Mouse (Mus musculus): ENCODE results near the gene Shank3. TPM values are rescaled to one million over a fixed set of nuclear protein-coding genes. Genes with fewer than 3 reads are reported as not detected.
A peak's percentile ranks its signal among the peaks of the same experiment; 100 is the strongest.

Shank3 gene
- total and polyA plus RNA-seq, 3 experiments = 32.7 to 50.9 (median 36.9) TPM

DNA sequence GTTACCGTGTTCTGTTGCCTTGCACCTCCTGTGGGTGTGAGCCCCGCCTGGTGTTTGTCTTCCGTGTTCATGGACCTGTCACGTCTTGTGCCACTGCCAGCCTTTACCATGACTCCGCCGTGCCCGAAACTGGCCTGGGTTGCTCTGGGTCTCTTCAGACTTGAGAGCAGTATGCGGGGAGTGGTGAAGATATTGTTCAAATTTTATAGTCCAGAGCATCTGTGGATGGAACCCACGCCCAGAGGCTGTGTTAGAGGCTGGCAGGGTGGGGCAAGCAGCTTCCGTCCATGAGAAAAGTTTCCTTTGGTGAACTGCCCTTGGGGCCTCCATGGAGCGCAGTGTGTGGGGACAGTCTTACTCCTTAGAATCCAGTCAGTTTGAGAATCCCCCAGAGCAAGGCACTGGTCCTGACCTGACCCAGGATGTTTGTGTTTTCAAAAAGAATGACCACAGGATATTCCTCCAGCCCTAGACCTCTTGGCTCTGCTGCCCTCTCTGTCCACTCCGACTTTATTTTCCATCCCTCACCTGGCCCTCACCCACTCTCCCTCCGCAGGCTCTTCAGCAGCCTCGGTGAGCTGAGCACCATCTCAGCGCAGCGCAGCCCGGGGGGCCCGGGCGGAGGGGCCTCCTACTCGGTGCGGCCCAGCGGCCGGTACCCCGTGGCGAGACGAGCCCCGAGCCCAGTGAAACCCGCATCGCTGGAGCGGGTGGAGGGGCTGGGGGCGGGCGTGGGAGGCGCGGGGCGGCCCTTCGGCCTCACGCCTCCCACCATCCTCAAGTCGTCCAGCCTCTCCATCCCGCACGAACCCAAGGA is 58.0 kb downstream of the Shank3 start:
- no peak for DNase-seq

DNA sequence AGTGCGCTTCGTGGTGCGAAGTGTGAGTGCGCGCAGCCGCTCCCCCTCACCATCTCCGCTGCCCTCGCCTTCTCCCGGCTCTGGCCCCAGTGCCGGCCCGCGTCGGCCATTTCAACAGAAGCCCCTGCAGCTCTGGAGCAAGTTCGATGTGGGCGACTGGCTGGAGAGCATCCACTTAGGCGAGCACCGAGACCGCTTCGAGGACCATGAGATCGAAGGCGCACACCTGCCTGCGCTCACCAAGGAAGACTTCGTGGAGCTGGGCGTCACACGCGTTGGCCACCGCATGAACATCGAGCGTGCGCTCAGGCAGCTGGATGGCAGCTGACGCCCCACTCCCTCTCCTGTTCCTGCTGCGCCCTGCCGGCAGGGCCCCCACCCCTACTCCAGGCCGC is 58.6 kb downstream of the Shank3 start:
- DNase-seq = no peak

DNA sequence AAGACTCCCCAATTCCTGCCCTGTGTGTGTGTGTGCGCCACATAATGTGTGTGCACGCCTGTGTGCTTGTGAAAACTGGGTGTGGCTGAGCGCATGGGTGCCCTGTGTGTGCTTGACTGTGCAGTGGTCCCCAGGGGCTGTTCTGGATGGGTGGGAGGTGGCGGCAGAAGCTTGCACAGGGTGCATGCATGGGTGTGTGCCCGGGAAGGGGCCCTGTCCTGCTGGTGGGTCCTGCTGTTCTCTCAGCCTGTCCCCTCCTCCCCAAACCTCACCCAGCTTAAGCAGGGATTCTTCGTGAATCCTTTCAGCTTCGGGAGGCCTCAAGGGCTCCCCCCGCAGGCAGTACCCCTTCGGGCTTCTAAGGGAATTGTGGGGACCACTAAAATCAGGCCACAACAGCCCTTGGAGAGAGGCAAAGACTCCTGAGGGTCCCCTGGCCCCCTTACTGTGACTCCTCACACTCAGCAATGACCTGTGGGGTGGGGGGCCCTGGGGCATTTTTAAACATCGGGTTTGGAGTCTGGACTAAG is 59.8 kb downstream of the Shank3 start:
- no peak for DNase-seq

GRCm38 (mm10) chr15:89568114-89568513 is 68.7 kb downstream of the Shank3 start, which contains the start of gene Acr:
Acr (plus strand) TSS chr15:89568326.
- no peak for DNase-seq

GRCm38 (mm10) chr15:89572147-89572546 is 72.7 kb downstream of the Shank3 start:
- DNase-seq = no peak

GRCm38 (mm10) chr15:89582494-89582893 is 83.1 kb downstream of the Shank3 start:
- no peak for DNase-seq

DNA sequence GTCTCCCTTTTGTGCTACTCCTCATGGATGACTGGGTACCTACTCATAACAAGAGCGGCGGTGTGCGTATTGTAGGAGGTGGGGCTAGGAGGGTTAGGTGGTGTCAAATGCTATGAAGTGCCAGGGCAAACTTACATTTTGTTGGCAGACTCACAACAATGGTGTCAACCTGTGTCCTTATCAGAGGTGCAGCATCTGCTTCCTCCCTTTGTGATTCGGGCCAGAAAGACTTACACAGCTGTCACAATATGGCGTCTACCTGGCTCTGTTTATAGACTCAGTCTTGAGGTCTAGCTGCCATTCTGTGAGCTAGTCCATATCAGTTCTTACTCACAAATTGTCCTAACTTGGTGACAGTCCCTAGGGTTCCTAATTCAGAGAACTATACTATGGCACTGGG is 85.7 kb downstream of the Shank3 start:
- no peak for DNase-seq

DNA sequence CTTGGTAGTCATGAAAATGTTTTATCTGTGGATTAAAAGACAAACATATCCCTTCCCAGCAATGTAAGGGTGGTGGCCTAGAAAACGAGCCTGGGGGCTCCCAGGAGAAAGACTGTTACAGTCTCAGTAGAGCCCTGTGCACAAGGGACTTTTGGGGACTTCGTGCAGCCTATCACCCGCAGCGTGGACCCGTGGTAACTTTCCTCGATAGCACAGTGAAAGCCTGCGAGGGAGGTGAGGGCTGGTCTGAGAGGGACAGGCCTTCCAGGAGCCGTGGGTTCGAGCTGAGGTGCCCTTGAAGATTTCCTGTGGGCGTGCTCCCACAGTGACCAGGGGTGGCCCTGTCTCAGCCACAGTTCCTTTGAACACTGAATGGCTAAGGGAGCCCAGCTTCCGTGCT is 86.2 kb downstream of the Shank3 start:
- no peak for DNase-seq

GRCm38 (mm10) chr15:89589146-89589545 is 89.7 kb downstream of the Shank3 start:
- no peak for DNase-seq

DNA sequence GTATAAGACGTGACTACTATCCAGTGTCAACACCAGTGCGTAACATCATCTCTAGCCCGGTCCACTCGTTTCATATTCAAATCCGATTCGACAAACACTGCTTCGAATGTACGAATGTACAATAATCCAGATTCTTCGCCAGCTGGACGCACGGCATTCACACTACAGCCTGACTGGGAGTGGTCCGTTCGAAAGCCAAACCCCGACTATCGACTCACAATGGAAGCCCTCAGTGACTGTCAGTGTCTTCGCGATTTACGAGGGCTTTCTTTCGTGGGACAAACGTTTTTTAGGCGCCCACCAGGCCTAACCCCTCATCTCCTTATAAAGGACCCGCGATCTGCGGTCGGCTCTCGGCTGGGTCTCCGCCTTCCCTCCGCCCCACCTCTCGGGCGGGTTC is 91.9 kb downstream of the Shank3 start:
- no peak for DNase-seq

- peak; percentile 93 for DNase-seq
Observed at GRCm38 (mm10) chr15:89591723-89592455, 92.5 kb downstream of the Shank3 start, which contains the start of gene Rabl2. Rabl2 (minus strand) TSS chr15:89591923.

- DNase-seq = no peak
Observed at GRCm38 (mm10) chr15:89592548-89592947, 93.1 kb downstream of the Shank3 start.

DNA sequence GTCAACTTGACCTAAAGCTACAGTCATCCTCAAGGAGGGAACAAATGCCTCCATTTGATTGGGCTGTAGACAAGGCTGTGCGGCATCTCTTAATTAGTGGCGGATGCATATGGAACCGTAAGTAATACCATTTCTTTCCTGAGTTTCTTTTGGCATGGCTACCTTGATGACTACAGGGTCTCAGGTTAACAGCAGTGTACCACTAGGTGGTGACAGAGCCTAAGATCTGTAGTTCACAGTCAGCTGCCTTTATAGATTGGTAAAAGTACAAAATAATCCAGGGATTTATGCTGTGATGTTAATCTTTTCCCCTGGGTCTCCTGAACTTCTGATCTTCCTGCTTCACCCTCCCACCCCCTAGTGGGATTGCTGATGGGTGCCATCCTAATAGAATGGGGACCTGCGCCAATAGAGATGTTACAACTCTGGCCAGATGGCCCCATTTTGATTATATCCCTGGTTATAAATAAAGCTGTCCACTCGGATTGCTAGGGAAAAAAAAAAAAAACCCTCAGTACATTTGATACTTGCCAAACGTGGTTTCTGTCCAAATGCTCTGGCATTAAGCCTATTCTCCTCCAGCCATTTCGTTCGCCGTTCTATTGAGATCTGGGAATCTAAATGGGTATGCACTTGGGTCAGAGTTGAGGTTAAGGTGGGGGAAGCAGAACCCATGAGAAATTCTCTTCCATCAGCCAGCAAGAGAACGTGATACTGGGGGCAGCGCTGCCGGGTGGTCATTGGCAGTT is 106.6 kb downstream of the Shank3 start:
- DNase-seq = no peak

- DNase-seq = no peak
Observed at GRCm38 (mm10) chr15:89607480-89607879, 108.1 kb downstream of the Shank3 start.

DNA sequence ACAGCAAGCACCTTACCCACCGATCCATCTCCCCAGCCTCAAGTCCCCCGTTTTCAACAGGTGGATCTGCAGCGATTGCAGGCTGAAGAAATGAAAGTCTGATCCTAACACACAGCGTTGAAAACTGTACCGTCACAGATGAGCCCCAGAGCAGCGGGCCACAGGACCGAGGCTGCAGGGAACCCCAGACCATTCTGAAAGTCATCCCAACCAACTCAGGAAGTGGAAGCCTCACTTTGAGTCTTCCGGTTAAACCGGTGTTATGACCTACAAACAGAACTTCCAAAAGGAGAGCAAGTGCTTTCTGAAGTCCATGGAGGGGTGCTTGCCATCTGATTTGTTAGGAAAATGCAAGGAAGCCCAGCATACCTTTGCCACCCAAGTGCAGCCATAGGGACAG is 108.5 kb downstream of the Shank3 start:
- no peak for DNase-seq

Other genes with a start within 250 kb of the Shank3 start
- 10 to 100 TPM; 75.8 to 80.8 TPM for gene Sbf1, start 184.3 kb upstream of the Shank3 start, total RNA-seq (2021)
- 171 and 187 TPM in 2 replicates for gene Sbf1, start 184.3 kb upstream of the Shank3 start, polyA plus RNA-seq (2012; rRNA removed)
- gene Adm2, start 176.9 kb upstream of the Shank3 start, total RNA-seq (2021) = not detected
- 0.17 TPM in 1 of 2 replicates, not detected in the other for gene Adm2, start 176.9 kb upstream of the Shank3 start, polyA plus RNA-seq (2012; rRNA removed)
- gene Miox, start 165.2 kb upstream of the Shank3 start, total RNA-seq (2021) = not detected
- 0.21 and 0.92 TPM in 2 replicates for gene Miox, start 165.2 kb upstream of the Shank3 start, polyA plus RNA-seq (2012; rRNA removed)
- gene Lmf2, start 144.0 kb upstream of the Shank3 start, total RNA-seq (2021) = 10 to 100 TPM; 37.1 to 40.2 TPM
- 58.0 and 63.1 TPM in 2 replicates for gene Lmf2, start 144.0 kb upstream of the Shank3 start, polyA plus RNA-seq (2012; rRNA removed)
- 10 to 100 TPM; 61.7 to 74.8 TPM for gene Ncaph2, start 143.9 kb upstream of the Shank3 start, total RNA-seq (2021)
- 101 and 102 TPM in 2 replicates for gene Ncaph2, start 143.9 kb upstream of the Shank3 start, polyA plus RNA-seq (2012; rRNA removed)
- gene Sco2, start 125.8 kb upstream of the Shank3 start, total RNA-seq (2021) = 10 to 100 TPM; 33.9 to 36.2 TPM
- 68.5 and 73.3 TPM in 2 replicates for gene Sco2, start 125.8 kb upstream of the Shank3 start, polyA plus RNA-seq (2012; rRNA removed)
- under 1 TPM in 1 of 2 experiments, not detected in 1; 0.26 TPM for gene Tymp, start 122.6 kb upstream of the Shank3 start, total RNA-seq (2021)
- 9.9 and 10.1 TPM in 2 replicates for gene Tymp, start 122.6 kb upstream of the Shank3 start, polyA plus RNA-seq (2012; rRNA removed)
- gene Odf3b, start 120.3 kb upstream of the Shank3 start, total RNA-seq (2021) = under 1 TPM in 1 of 2 experiments, not detected in 1; 0.52 TPM
- 2.0 TPM in 2 replicates for gene Odf3b, start 120.3 kb upstream of the Shank3 start, polyA plus RNA-seq (2012; rRNA removed)
- not detected for gene Klhdc7b, start 114.7 kb upstream of the Shank3 start, total RNA-seq (2021)
- not detected in 2 replicates for gene Klhdc7b, start 114.7 kb upstream of the Shank3 start, polyA plus RNA-seq (2012; rRNA removed)
- not detected for gene Syce3, start 89.1 kb upstream of the Shank3 start, total RNA-seq (2021)
- not detected in 2 replicates for gene Syce3, start 89.1 kb upstream of the Shank3 start, polyA plus RNA-seq (2012; rRNA removed)
- 100 to 1,000 TPM; 139 to 200 TPM for gene Cpt1b, start 73.8 kb upstream of the Shank3 start, total RNA-seq (2021)
- gene Cpt1b, start 73.8 kb upstream of the Shank3 start, polyA plus RNA-seq (2012; rRNA removed) = 116 and 120 TPM in 2 replicates
- 1 to 10 TPM in 1 of 2 experiments, under 1 TPM in 1; 0.95 to 2.3 TPM for gene C730034F03Rik, start 70.0 kb upstream of the Shank3 start, total RNA-seq (2021)
- gene C730034F03Rik, start 70.0 kb upstream of the Shank3 start, polyA plus RNA-seq (2012; rRNA removed) = 0.29 and 0.52 TPM in 2 replicates
- gene Gm44502, start 69.9 kb upstream of the Shank3 start, total RNA-seq (2021) = 1 to 10 TPM in 1 of 2 experiments, not detected in 1; 5.8 TPM
- 8.2 and 10.6 TPM in 2 replicates for gene Gm44502, start 69.9 kb upstream of the Shank3 start, polyA plus RNA-seq (2012; rRNA removed)
- gene Chkb, start 69.7 kb upstream of the Shank3 start, total RNA-seq (2021) = 10 to 100 TPM; 50.7 to 66.8 TPM
- gene Chkb, start 69.7 kb upstream of the Shank3 start, polyA plus RNA-seq (2012; rRNA removed) = 39.4 and 52.6 TPM in 2 replicates
- gene Mapk8ip2, start 45.7 kb upstream of the Shank3 start, total RNA-seq (2021) = 10 to 100 TPM in 1 of 2 experiments, 1 to 10 TPM in 1; 8.7 to 10.5 TPM
- 4.4 and 7.1 TPM in 2 replicates for gene Mapk8ip2, start 45.7 kb upstream of the Shank3 start, polyA plus RNA-seq (2012; rRNA removed)
- gene Arsa, start 22.2 kb upstream of the Shank3 start, total RNA-seq (2021) = 10 to 100 TPM; 16.6 to 24.5 TPM
- gene Arsa, start 22.2 kb upstream of the Shank3 start, polyA plus RNA-seq (2012; rRNA removed) = 57.6 and 67.8 TPM in 2 replicates
- gene Acr, start 68.7 kb downstream of the Shank3 start, total RNA-seq (2021) = under 1 TPM in 1 of 2 experiments, not detected in 1; 0.26 TPM
- 1.3 and 1.5 TPM in 2 replicates for gene Acr, start 68.7 kb downstream of the Shank3 start, polyA plus RNA-seq (2012; rRNA removed)
- gene Rabl2, start 92.3 kb downstream of the Shank3 start, total RNA-seq (2021) = 10 to 100 TPM in 1 of 2 experiments, 1 to 10 TPM in 1; 8.6 to 10.3 TPM
- gene Rabl2, start 92.3 kb downstream of the Shank3 start, polyA plus RNA-seq (2012; rRNA removed) = 6.4 and 7.2 TPM in 2 replicates

Data from adrenal gland, adult 2 months (tissue).